Mouse (Mus musculus): ENCODE measurements around the gene Lypd6. TPM values are rescaled to one million over a fixed set of nuclear protein-coding genes. Genes with fewer than 3 reads are reported as not detected.

Lypd6 gene
- polyA plus RNA-seq, 1 experiment: 3.1 TPM

- no peak for DNase-seq
- no peak overlapping the region for H3K4me3 ChIP-seq (replicated peaks; ENCODE audit: extremely low read depth, low read depth, low read length)
- no peak for TF ChIP-seq POLR2A (IDR thresholded peaks at IDR 0.05; ENCODE audit: borderline replicate concordance, extremely low read depth, low read depth, low read length)
- TF ChIP-seq CTCF (IDR thresholded peaks at IDR 0.05; ENCODE audit: insufficient read depth, low read length): no peak
- 81% methylated on average over 9 of the region's 9 CpGs for WGBS
- H3K4me1 ChIP-seq (ENCODE audit: control insufficient read depth, insufficient read depth, low read length): no peaks in the 10 kb centered on the region
Observed at GRCm38 (mm10) chr2:50127513-50128175, 61.4 kb downstream of the Lypd6 start.

- no peak overlapping the region for H3K4me3 ChIP-seq (replicated peaks; ENCODE audit: extremely low read depth, low read depth, low read length)
- DNase-seq: no peak
- TF ChIP-seq CTCF (IDR thresholded peaks at IDR 0.05; ENCODE audit: insufficient read depth, low read length): no peak
- TF ChIP-seq POLR2A (IDR thresholded peaks at IDR 0.05; ENCODE audit: borderline replicate concordance, extremely low read depth, low read depth, low read length): no peak
- H3K4me1 ChIP-seq (ENCODE audit: control insufficient read depth, insufficient read depth, low read length): no peaks in the 10 kb centered on the region
- WGBS: 78% methylated on average over 12 of the region's 12 CpGs
Observed at GRCm38 (mm10) chr2:50128322-50129277, 62.4 kb downstream of the Lypd6 start.

DNA sequence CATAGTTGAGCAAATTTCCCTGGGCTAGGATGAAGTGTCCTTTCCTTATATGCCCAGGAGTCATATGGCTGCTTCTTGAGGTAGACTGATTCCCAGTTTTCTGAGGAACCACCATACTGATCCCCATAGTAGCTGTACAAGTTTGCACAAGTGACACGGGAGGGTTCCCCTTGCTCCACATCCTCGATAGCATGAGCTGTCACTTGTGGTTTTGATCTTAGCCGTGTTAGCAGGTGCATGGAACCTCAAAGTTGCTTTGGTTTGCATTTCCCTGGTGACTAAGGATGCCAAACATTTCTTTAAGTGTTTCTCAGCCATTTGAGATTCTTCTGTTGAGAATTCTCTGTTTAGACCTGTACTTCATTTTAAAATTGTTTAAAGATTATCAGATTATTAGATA is 64.4 kb downstream of the Lypd6 start:
- DNase-seq: no peak
- no peak overlapping the region for H3K4me3 ChIP-seq (replicated peaks; ENCODE audit: extremely low read depth, low read depth, low read length)
- no peaks in the 10 kb centered on the region for H3K4me1 ChIP-seq (ENCODE audit: control insufficient read depth, insufficient read depth, low read length)
- TF ChIP-seq POLR2A (IDR thresholded peaks at IDR 0.05; ENCODE audit: borderline replicate concordance, extremely low read depth, low read depth, low read length) (no peak), CTCF (IDR thresholded peaks at IDR 0.05; ENCODE audit: insufficient read depth, low read length) (no peak)
- 64% methylated on average over 3 of the region's 3 CpGs for WGBS

DNA sequence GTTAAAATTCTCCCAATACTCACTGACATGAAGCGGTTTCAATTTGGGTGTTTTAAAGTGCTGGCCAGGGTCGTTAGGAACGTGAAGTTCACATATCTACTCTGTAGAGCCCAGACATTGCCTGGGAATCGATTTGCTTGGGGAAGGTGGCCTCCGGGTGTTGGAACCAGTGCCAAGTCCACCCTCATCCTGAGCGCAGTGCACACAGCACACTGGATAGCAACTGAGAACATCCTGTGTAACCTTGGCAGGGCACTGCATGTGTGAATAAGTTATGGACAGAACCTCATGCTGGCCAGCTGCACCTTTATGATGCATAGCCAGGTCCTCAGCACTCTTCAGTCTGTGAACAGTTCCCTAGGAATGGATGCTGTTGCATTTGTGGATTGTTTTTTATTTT is 77.4 kb downstream of the Lypd6 start:
- TF ChIP-seq CTCF (IDR thresholded peaks at IDR 0.05; ENCODE audit: insufficient read depth, low read length) (no peak), POLR2A (IDR thresholded peaks at IDR 0.05; ENCODE audit: borderline replicate concordance, extremely low read depth, low read depth, low read length) (no peak)
- no peak for DNase-seq
- no peaks in the 10 kb centered on the region for H3K4me1 ChIP-seq (ENCODE audit: control insufficient read depth, insufficient read depth, low read length)
- H3K4me3 ChIP-seq (replicated peaks; ENCODE audit: extremely low read depth, low read depth, low read length): no peak overlapping the region
- WGBS: 70% methylated on average over 6 of the region's 6 CpGs

DNA sequence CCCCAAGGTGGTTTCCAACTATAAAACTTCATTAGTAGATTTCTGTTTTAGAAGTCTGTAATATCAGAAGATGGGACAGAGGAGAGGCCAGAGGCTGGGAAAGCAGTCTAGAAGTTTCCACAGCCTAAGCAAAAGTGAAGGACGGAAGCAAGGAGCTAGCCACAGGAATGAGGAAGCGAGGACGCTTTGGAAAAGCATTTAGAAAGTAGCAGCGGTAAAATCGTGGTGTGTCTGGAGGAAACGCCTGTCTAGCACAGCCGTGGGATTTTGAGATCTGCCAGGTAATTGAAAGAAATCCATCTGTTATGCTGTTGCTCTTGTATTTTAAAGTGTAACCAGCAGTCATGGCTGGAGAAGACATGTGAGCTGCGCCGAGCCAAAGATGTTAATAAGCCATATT is 81.1 kb downstream of the Lypd6 start:
- WGBS: 71% methylated on average over 9 of the region's 9 CpGs
- no peak for TF ChIP-seq POLR2A (IDR thresholded peaks at IDR 0.05; ENCODE audit: borderline replicate concordance, extremely low read depth, low read depth, low read length)
- TF ChIP-seq CTCF (IDR thresholded peaks at IDR 0.05; ENCODE audit: insufficient read depth, low read length): no peak
- Histone ChIP-seq H3K4me1 (ENCODE audit: control insufficient read depth, insufficient read depth, low read length) (no peaks in the 10 kb centered on the region), H3K4me3 (replicated peaks; ENCODE audit: extremely low read depth, low read depth, low read length) (no peak overlapping the region)
- no peak for DNase-seq

GRCm38 (mm10) chr2:50149257-50150202 is 83.3 kb downstream of the Lypd6 start:
- Histone ChIP-seq H3K4me1 (ENCODE audit: control insufficient read depth, insufficient read depth, low read length) (no peaks in the 10 kb centered on the region), H3K4me3 (replicated peaks; ENCODE audit: extremely low read depth, low read depth, low read length) (no peak overlapping the region)
- 61% methylated on average over 6 of the region's 6 CpGs for WGBS
- TF ChIP-seq CTCF (IDR thresholded peaks at IDR 0.05; ENCODE audit: insufficient read depth, low read length): no peak
- TF ChIP-seq POLR2A (IDR thresholded peaks at IDR 0.05; ENCODE audit: borderline replicate concordance, extremely low read depth, low read depth, low read length): no peak
- DNase-seq: no peak

DNA sequence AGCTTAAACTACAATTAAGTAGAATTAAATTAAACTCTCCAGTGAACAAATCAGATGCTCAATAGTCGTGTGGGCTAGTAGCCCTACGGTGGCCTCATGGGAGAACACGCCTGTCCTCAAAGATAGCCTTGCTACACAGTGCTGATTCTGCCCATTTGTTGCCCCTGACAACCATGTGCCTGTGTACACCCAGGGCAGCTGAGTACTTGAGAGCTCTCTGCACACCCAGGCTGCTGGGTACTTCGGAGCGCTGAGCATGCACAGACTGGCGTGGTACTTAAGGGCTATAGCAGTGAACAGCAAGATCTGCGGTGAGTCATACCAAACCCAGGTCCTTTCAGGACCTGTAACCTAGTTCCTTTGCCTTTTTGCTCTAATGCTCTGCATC is 84.0 kb downstream of the Lypd6 start:
- no peak for TF ChIP-seq POLR2A (IDR thresholded peaks at IDR 0.05; ENCODE audit: borderline replicate concordance, extremely low read depth, low read depth, low read length)
- no peak for TF ChIP-seq CTCF (IDR thresholded peaks at IDR 0.05; ENCODE audit: insufficient read depth, low read length)
- WGBS: 69% methylated on average over 7 of the region's 7 CpGs
- no peaks in the 10 kb centered on the region for H3K4me1 ChIP-seq (ENCODE audit: control insufficient read depth, insufficient read depth, low read length)

GRCm38 (mm10) chr2:50150816-50151215 is 84.6 kb downstream of the Lypd6 start:
- TF ChIP-seq CTCF (IDR thresholded peaks at IDR 0.05; ENCODE audit: insufficient read depth, low read length) (no peak), POLR2A (IDR thresholded peaks at IDR 0.05; ENCODE audit: borderline replicate concordance, extremely low read depth, low read depth, low read length) (no peak)
- no peaks in the 10 kb centered on the region for H3K4me1 ChIP-seq (ENCODE audit: control insufficient read depth, insufficient read depth, low read length)
- 62% methylated on average over 5 of the region's 5 CpGs for WGBS
- DNase-seq: no peak
- no peak overlapping the region for H3K4me3 ChIP-seq (replicated peaks; ENCODE audit: extremely low read depth, low read depth, low read length)

More for the DNA sequence above, 84.0 kb downstream of the Lypd6 start:
- H3K4me3 ChIP-seq (replicated peaks; ENCODE audit: extremely low read depth, low read depth, low read length): no peak overlapping the region
- DNase-seq: peak; percentile 3

- H3K4me1 ChIP-seq (ENCODE audit: control insufficient read depth, insufficient read depth, low read length): no peaks in the 10 kb centered on the region
- no peak for DNase-seq
- H3K4me3 ChIP-seq (replicated peaks; ENCODE audit: extremely low read depth, low read depth, low read length): no peak overlapping the region
- no peak for TF ChIP-seq POLR2A (IDR thresholded peaks at IDR 0.05; ENCODE audit: borderline replicate concordance, extremely low read depth, low read depth, low read length)
- TF ChIP-seq CTCF (IDR thresholded peaks at IDR 0.05; ENCODE audit: insufficient read depth, low read length): no peak
- 73% methylated on average over 2 of the region's 2 CpGs for WGBS
Observed at GRCm38 (mm10) chr2:50151401-50151800, 85.2 kb downstream of the Lypd6 start.

All from lung, adult 2 months (tissue).